Mouse (Mus musculus): ENCODE results near the gene Arhgef7.
"Not testable (repeated sequence)": the region's sequence is repeated elsewhere in the genome, so short reads cannot be mapped to it uniquely, and the experiment has no call there.

The Arhgef7 gene

DNA sequence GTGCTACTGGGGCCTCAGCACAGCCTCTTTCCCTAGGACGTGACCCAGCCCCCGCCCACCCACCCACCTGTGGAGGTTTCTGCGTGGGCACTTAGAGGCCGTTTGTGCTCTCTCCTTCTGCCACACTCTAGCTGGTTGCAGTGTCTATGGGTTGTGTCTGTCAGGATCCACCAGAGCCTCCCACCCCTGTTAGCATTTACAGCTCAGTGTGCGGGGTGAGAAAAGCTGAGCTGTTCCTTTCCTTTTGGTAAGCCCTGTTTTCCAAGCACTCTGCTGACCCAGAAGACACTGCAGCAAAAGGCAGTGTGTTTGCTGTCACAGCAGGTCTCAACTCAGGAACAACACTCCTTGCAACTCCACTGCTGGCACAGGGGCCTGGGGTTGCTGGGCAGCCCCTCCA, 106.7 kb downstream of the Arhgef7 start:
- no peak for DNase-seq (ENCODE audit: low spot score in 2 of 2)

DNA sequence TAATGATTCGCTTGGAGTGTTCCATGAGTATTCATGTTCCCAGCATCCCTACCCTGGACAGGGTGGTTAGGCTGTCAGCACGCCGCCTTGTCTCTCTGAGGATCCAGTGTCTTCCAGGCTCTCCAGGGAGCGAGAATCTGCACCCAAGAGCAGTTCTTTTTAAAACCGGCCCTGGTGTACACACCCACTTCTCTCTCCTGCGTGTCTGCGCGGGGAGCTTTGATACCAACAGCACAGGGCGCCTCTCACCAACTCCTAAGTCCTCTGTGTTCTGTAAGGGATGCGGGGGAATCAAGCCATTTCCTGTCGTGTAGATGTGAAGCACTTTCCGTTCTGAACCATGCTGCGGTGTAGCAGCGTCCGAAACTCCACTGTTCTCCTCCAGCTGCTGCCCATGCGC, 107.2 kb downstream of the Arhgef7 start:
- no peak for DNase-seq (ENCODE audit: low spot score in 2 of 2)

DNA sequence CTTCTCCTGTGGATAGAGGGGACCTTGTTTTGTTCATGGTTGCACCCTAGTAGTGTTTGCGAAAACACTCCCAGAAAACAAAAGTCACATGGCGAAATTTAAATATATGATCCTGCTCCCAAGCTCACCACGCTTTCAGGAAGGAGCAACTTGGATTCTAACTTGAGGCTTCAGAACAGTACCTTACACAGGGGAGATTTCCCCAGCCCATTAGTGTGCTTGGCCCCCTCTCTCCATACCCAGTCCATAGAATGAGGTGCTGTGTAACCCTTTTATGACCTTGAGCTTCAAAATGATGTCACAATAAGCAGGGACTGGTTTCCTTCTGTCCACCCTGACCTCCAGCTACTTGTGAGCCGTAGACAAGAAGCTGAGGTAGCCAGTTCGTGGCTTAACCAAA, 112.7 kb downstream of the Arhgef7 start, which contains the start of gene Tex29:
Tex29 (plus strand) TSS at position 301 of the 400 bp plus-strand sequence.
- no peak for DNase-seq (ENCODE audit: low spot score in 2 of 2)

DNA sequence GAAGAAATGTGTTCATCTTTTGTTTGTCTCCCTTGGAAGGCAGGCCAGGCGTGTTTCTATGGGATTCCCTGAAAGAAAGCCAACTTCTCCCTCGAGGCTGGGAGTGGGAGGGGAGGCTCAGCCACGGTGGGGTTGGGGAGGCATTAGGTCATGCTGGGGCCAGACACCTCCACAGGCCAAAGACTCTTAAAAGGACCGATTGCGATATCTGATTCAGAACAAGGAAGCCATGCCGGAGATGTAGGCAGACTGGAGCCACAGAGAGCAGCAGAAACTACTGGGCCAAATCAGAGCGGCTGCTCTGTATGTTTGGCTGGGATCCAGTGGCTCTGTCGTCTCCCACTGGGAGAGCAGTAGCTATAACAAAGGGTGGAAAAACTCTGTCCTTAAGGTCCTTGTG, 114.0 kb downstream of the Arhgef7 start:
- no peak for DNase-seq (ENCODE audit: low spot score in 2 of 2)

DNA sequence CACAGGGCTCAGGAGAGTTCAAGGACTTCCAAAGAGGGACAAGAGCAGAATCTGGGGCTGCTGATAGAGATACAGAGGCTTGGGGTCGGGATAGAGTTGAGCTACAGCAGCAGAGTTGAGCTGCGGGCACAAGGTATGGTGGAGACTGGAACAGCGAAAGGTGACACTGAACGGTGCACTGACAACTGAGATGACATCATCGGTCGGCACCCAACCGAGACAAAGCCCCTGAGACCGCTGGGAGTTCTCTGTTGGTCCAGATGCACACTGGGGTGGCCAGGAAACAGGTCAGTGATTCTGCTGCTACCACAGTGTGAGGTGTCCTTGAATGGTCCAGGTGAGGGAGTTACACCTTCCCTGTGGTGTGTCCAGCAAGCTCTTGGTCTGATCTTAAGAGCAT, 115.2 kb downstream of the Arhgef7 start:
- DNase-seq (ENCODE audit: low spot score in 2 of 2): no peak

DNA sequence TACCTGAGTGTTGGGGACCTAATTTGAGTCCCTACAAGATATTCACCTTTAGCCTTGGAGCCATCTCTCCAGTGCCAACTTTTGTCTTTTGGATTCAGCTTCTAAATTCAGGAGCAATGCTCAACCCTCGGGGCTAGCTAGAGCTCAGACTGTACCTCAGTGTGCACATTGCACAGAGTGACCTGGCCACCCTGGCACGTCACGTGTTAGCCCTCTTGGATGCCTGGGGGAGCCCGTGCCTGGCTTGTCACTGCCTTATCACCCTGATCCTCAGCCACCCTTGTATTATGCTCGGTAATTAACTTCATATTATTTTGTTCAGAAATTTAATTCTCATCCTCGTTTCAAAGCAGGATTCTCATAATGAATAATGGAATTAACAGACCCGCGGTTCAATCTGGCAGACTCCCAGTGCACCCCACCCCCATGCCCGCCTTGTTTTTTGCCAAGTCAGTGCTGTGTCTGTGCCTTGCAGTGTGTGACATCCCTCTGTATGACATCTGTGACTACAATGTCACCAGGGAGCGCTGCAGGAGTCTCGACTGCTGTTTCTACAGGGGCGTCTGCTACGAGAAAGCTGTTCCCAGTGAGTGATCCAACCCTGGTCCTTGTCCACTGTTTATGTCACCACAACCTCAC, 116.3 kb downstream of the Arhgef7 start:
- no peak for DNase-seq (ENCODE audit: low spot score in 2 of 2)

DNA sequence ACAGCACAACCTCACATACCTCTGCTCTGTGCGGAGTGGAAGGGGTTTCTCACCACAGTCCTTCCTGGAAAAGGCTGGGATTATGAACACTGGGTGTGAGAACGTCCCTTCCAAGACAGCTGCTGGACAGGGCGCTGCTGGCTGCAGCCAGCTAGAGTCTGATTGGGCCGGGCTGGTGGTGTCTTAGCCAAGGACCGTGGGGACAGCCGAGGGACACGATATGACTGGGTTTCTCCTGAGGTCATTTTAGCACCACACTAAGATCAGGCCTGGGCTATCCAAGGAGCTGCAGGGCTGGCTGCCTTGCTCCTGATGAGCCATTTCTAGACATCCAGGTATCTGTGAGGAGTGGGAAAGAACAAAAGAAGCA, 116.8 kb downstream of the Arhgef7 start:
- no peak for DNase-seq (ENCODE audit: low spot score in 2 of 2)

DNA sequence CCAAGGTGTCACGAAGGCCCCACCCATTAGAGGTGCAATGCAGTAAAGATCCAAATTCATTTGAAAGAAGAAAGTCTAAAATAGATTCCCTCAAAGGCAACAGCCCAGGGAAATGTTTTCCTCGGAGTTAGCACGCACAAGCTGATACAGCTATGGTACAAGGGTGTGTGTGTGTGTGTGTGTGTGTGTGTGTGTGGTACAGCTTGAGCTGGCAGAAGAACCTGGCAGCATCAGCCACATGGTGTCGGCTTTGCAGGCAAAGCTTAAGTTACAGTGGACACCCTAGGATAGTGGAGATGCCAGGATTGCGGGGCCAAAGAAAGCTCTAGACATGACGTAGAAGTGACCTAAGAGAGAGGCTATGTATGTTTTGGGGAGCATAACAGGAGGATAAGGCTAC, 119.3 kb downstream of the Arhgef7 start:
- DNase-seq (ENCODE audit: low spot score in 2 of 2): no peak

DNA sequence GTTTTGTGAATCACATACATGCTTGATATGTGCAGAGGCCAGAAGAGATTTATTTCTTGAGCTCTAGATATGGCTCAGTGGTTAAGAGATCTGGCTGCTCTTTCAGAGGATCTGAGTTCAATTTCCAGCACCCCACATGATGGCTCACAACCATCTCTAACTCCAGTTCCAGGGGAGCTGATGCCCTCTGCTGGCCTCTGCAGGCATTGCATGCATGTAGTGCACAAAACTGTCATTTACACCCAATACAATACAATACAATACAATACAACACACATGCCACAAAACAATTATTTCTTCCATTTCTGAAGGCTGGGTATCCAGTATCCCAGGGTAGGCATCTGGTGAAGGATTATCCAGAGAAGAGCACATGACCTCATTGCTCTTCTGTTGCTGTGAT, 140.3 kb downstream of the Arhgef7 start:
- no peak for DNase-seq (ENCODE audit: low spot score in 2 of 2)

DNA sequence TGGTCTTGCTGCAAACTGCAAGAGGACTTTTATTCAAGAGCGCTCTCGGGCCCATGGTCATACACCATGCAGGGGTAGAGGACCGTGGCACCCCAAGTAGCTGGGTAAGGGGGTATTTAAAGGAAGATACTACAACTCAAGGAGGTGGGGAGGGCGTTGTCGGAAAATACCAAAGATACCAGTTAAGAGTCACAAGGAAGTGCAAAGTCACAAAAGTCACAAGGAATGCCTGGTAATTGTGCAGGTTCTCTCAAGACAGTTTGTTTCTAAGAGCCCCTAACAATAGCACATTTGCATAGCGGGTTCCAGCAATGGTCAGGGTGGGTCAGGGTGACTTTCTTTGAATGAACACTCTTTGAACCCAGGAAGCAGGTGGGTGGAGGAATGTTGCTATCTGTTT, 146.7 kb downstream of the Arhgef7 start:
- DNase-seq (ENCODE audit: low spot score in 2 of 2): not testable (repeated sequence)

DNA sequence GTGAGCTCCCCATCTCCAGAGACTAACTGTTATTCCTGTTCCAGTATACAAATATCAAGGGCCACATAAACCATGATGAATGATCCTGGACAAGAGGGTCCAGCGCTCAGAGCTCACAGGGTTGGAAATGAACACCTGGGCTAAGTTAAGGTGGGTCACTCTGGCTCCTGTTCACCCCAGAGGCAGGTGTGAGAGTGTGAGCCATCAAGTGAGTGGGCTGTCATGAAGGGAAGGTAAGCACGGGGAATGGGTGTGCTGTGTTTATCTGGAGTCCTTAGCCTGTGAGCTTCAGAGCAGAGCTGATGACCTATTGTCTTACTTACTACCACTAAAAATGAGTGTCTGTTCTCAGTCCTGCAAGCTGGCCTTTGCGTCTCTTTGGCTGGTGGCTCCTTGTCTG, 157.1 kb downstream of the Arhgef7 start:
- DNase-seq (ENCODE audit: low spot score in 2 of 2): no peak
